10 mouse cellular contexts compared by ENCODE assay signal in genomic region chr11:97338302-97338976, GRCm38 (mm10). TPM values are rescaled to one million over a fixed set of nuclear protein-coding genes. Genes with fewer than 3 reads are reported as not detected.
A peak's percentile ranks its signal among the peaks of the same experiment; 100 is the strongest.
DNase-seq lines count a peak whose midpoint lies in the region; ATAC-seq and TF ChIP-seq lines count a peak whose summit lies in the region.
"Had no signal": no experiment of that assay in that cellular context is flagged by ENCODE, and none has a peak within 500 bp of the region (broad histone marks: within the 10 kb centered on the region; RNA-seq: fewer than 3 reads in every experiment).

No protein-coding gene starts in this region.

- peak in 1 of 2 experiments; percentile 29 for DNase-seq in heart, adult 2 months
- DNase-seq in heart, adult 8-10 months (ENCODE audit: low spot score), result no peak
- DNase-seq in brain, embryonic 14.5 days (ENCODE audit: low read depth), result peak; percentile 69
- DNase-seq in adrenal gland, postnatal 14 days, result no peak
- no peak for DNase-seq in layer of hippocampus, adult 11-12 months (ENCODE audit: low spot score)
- no peak for DNase-seq in layer of hippocampus, adult 9-11 months

- H3K4me3 ChIP-seq in heart, adult 2 months, result no peak overlapping the region
- H3K4me3 ChIP-seq in hindbrain, embryonic 16.5 days (ENCODE audit: low read length), result no peak overlapping the region
- no peak overlapping the region for H3K4me3 ChIP-seq in midbrain, embryonic 15.5 days

- no peaks in the 10 kb centered on the region for H3K79me2 ChIP-seq in heart, adult 2 months (replicated peaks; ENCODE audit: control insufficient read depth, insufficient read depth, low read length)

- peak; percentile 63 for ATAC-seq in hindbrain, embryonic 16.5 days
- no peak for ATAC-seq in midbrain, embryonic 15.5 days (replicated peaks)

- 0 out of 2 replicates have a peak overlapping the region, but pooled peaks have one; percentile 22 for H3K9ac ChIP-seq in heart, adult 2 months (ENCODE audit: low read depth, low read length)
- H3K9ac ChIP-seq in hindbrain, embryonic 16.5 days (ENCODE audit: low read depth, low read length), result peak overlapping the region; percentile 13; the same call in 1 of the 2 replicates
- no peak overlapping the region for H3K9ac ChIP-seq in midbrain, embryonic 15.5 days

- H3K27me3 ChIP-seq in heart, adult 2 months (ENCODE audit: control insufficient read depth, insufficient read depth, low read length), result peaks cover 3% of the 10 kb centered on the region; the same call in 1 of the 2 replicates
- H3K27me3 ChIP-seq in hindbrain, embryonic 16.5 days (replicated peaks; ENCODE audit: control insufficient read depth, insufficient read depth, low read length), result no peaks in the 10 kb centered on the region
- no peaks in the 10 kb centered on the region for H3K27me3 ChIP-seq in midbrain, embryonic 15.5 days (replicated peaks)

- H3K9me3 ChIP-seq in hindbrain, embryonic 16.5 days (ENCODE audit: control insufficient read depth, low read length), result no peaks in the 10 kb centered on the region
- H3K9me3 ChIP-seq in midbrain, embryonic 15.5 days, result no peaks in the 10 kb centered on the region

- H3K36me3 ChIP-seq in heart, adult 2 months (ENCODE audit: control insufficient read depth, insufficient read depth, low read length), result no peaks in the 10 kb centered on the region
- no peaks in the 10 kb centered on the region for H3K36me3 ChIP-seq in hindbrain, embryonic 16.5 days (ENCODE audit: control insufficient read depth, insufficient read depth, low read length)
- no peaks in the 10 kb centered on the region for H3K36me3 ChIP-seq in midbrain, embryonic 15.5 days (replicated peaks)

- H3K4me1 ChIP-seq in heart, adult 2 months (ENCODE audit: control insufficient read depth, insufficient read depth, low read length), result no peaks in the 10 kb centered on the region
- peaks cover 4% of the 10 kb centered on the region for H3K4me1 ChIP-seq in hindbrain, embryonic 16.5 days (ENCODE audit: control insufficient read depth, insufficient read depth, low read depth, low read length)
- H3K4me1 ChIP-seq in midbrain, embryonic 15.5 days, result 0 out of 2 replicates have a peak, but pooled peaks cover 6% of the 10 kb centered on the region

- TF ChIP-seq POLR2A in heart, adult 2 months (IDR thresholded peaks at IDR 0.05; ENCODE audit: insufficient read depth, low read depth, low read length), result no peak
- no peak for TF ChIP-seq POLR2A in brain, embryonic 14.5 days (IDR thresholded peaks at IDR 0.05; ENCODE audit: borderline replicate concordance, extremely low read depth, insufficient read depth, insufficient read length, poor library complexity, severe bottlenecking)

- H3K4me2 ChIP-seq in hindbrain, embryonic 16.5 days (ENCODE audit: low read length), result peak overlapping the region; percentile 41
- peak overlapping the region; percentile 3; the same call in 1 of the 2 replicates for H3K4me2 ChIP-seq in midbrain, embryonic 15.5 days

- intact Hi-C loops in heart, adult 2 months (cut with DNase I), result loop anchor here (10.0 kb wide), 1 partner anchor 264 kb away; no protein-coding TSS in a partner anchor

- TF ChIP-seq CTCF in heart, adult 2 months (IDR thresholded peaks at IDR 0.05), result no peak
- no peak for TF ChIP-seq CTCF in brain, embryonic 14.5 days (IDR thresholded peaks at IDR 0.05; ENCODE audit: borderline replicate concordance, extremely low read depth, insufficient read depth, insufficient read length)

- TF ChIP-seq EP300 in heart, adult 2 months (IDR thresholded peaks at IDR 0.05; ENCODE audit: insufficient read depth, low read depth, low read length), result no peak

- WGBS in heart, adult 2 months, result 33% methylated on average over 21 of the region's 21 CpGs
- WGBS in hindbrain, embryonic 16.5 days, result 48% methylated on average over 21 of the region's 21 CpGs
- 54% methylated on average over 21 of the region's 21 CpGs for WGBS in midbrain, embryonic 15.5 days

- H3K27ac ChIP-seq in heart, adult 2 months, result no peak overlapping the region
- H3K27ac ChIP-seq in hindbrain, embryonic 16.5 days (ENCODE audit: low read depth, low read length), result peak overlapping the region; percentile 6; the same call in 1 of the 2 replicates
- peak overlapping the region; percentile 13; the same call in 1 of the 2 replicates for H3K27ac ChIP-seq in midbrain, embryonic 15.5 days
- H3K27ac ChIP-seq: macrophage had no signal

RNA-seq across cellular contexts. Expression of gene Gpr179, which starts 13.4 kb away (rescaled TPM):
- under 1 TPM; 0.05 to 0.08 TPM for total RNA-seq in heart, adult 2 months (2021)
- polyA plus RNA-seq in heart, adult 2 months (2012; rRNA removed), result 0.03 TPM in 1 of 2 replicates, not detected in the other
- under 1 TPM in 3 of 4 experiments, not detected in 1; 0.06 to 0.12 (median 0.06) TPM for total RNA-seq in heart, adult 8-10 months (2022)
- polyA plus RNA-seq in brain, embryonic 14.5 days (2012; rRNA removed), result 0.26 and 0.41 TPM in 2 replicates
- 0.43 and 0.51 TPM in 2 replicates for polyA plus RNA-seq in hindbrain, embryonic 16.5 days (2015; fragmentation: Nextera tagmentation; extraction: Ambion mirVana)
- 0.70 and 0.98 TPM in 2 replicates for polyA plus RNA-seq in midbrain, embryonic 15.5 days (2015; fragmentation: Nextera tagmentation; extraction: Ambion mirVana)
- 2.8 and 3.3 TPM in 2 replicates for total RNA-seq in adrenal gland, postnatal 14 days (2021)
- total RNA-seq: heart, adult 18-20 months had no signal

RNA-seq across cellular contexts. Expression of gene Mrpl45, which starts 22.9 kb away (rescaled TPM):
- total RNA-seq in heart, adult 2 months (2021), result 10 to 100 TPM; 48.9 to 62.5 TPM
- 33.7 and 51.4 TPM in 2 replicates for polyA plus RNA-seq in heart, adult 2 months (2012; rRNA removed)
- 10 to 100 TPM; 49.9 to 64.7 (median 56.9) TPM for total RNA-seq in heart, adult 8-10 months (2022)
- 25.4 and 26.1 TPM in 2 replicates for polyA plus RNA-seq in brain, embryonic 14.5 days (2012; rRNA removed)
- 38.2 and 39.5 TPM in 2 replicates for polyA plus RNA-seq in hindbrain, embryonic 16.5 days (2015; fragmentation: Nextera tagmentation; extraction: Ambion mirVana)
- 33.1 and 38.1 TPM in 2 replicates for polyA plus RNA-seq in midbrain, embryonic 15.5 days (2015; fragmentation: Nextera tagmentation; extraction: Ambion mirVana)
- 43.5 and 46.0 TPM in 2 replicates for total RNA-seq in adrenal gland, postnatal 14 days (2021)

RNA-seq across cellular contexts. Expression of gene Socs7, which starts 23.9 kb away (rescaled TPM):
- 10 to 100 TPM; 21.4 to 22.8 TPM for total RNA-seq in heart, adult 2 months (2021)
- polyA plus RNA-seq in heart, adult 2 months (2012; rRNA removed), result 8.9 and 18.6 TPM in 2 replicates
- total RNA-seq in heart, adult 8-10 months (2022), result 10 to 100 TPM; 19.2 to 23.4 (median 20.0) TPM
- polyA plus RNA-seq in brain, embryonic 14.5 days (2012; rRNA removed), result 31.2 and 37.1 TPM in 2 replicates
- polyA plus RNA-seq in hindbrain, embryonic 16.5 days (2015; fragmentation: Nextera tagmentation; extraction: Ambion mirVana), result 7.3 and 8.1 TPM in 2 replicates
- polyA plus RNA-seq in midbrain, embryonic 15.5 days (2015; fragmentation: Nextera tagmentation; extraction: Ambion mirVana), result 10.6 and 10.8 TPM in 2 replicates
- total RNA-seq in adrenal gland, postnatal 14 days (2021), result 18.3 TPM in 2 replicates

RNA-seq across cellular contexts. Expression of gene Npepps, which starts 58.0 kb away (rescaled TPM):
- total RNA-seq in heart, adult 2 months (2021), result 10 to 100 TPM; 77.7 to 80.1 TPM
- polyA plus RNA-seq in heart, adult 2 months (2012; rRNA removed), result 24.1 and 38.2 TPM in 2 replicates
- total RNA-seq in heart, adult 8-10 months (2022), result 10 to 100 TPM; 78.1 to 82.3 (median 79.1) TPM
- 96.2 and 124 TPM in 2 replicates for polyA plus RNA-seq in brain, embryonic 14.5 days (2012; rRNA removed)
- 142 and 155 TPM in 2 replicates for polyA plus RNA-seq in hindbrain, embryonic 16.5 days (2015; fragmentation: Nextera tagmentation; extraction: Ambion mirVana)
- 144 and 161 TPM in 2 replicates for polyA plus RNA-seq in midbrain, embryonic 15.5 days (2015; fragmentation: Nextera tagmentation; extraction: Ambion mirVana)
- 73.2 and 74.2 TPM in 2 replicates for total RNA-seq in adrenal gland, postnatal 14 days (2021)
